Mouse (Mus musculus) G1E (cell line): ENCODE data around the gene Gm10217.

Experiments used
- CTCF ChIP-seq: IDR thresholded peaks from 2 replicates; pipeline ENCODE4 v1.5.1; 2012; ENCODE audit warnings: low read depth, low read length, inconsistent platforms, mixed read lengths
- GATA1 ChIP-seq: IDR thresholded peaks from 2 replicates; pipeline ENCODE4 v1.6.1; 2012; ENCODE audit warnings: borderline replicate concordance, low read length, inconsistent platforms, mixed read lengths
- GATA2 ChIP-seq: IDR thresholded peaks from 2 replicates; pipeline ENCODE4 v1.6.1; 2012; ENCODE audit warnings: low read depth, low read length, inconsistent platforms, borderline replicate concordance
- TAL1 ChIP-seq: conservative IDR thresholded peaks from 2 replicates; pipeline ENCODE4 v1.6.1; 2012; ENCODE audit warnings: low read depth, low read length, inconsistent platforms, mixed read lengths

- no peak for TF ChIP-seq CTCF
- no peak for TF ChIP-seq TAL1
- no peak for TF ChIP-seq GATA1
- TF ChIP-seq GATA2 = no peak
These were observed 1.1 kb downstream of the Gm10217 start for GRCm38 (mm10) chr8:9865150-9865549.
